Mouse (Mus musculus) myocyte (in vitro differentiated cells): ENCODE measurements at regions not wholly inside any gene's neighbourhood (a gene's known extent, or its start where the extent isn't known, plus 50 kb on each side); places are given as distances from the start of the nearest gene placed in this dataset.

Source experiments
- H3K27me3 ChIP-seq: one replicate; pipeline ENCODE4 v1.6.1; 2011; ENCODE audit not compliant: control insufficient read depth, insufficient read depth, insufficient read length
- H3K36me3 ChIP-seq: one replicate; pipeline ENCODE4 v1.6.1; 2011; ENCODE audit not compliant: control insufficient read depth, insufficient read depth
- H3K4me2 ChIP-seq: one replicate; pipeline ENCODE4 v1.6.1; 2011; ENCODE audit warnings: low read depth, control low read depth
- H3K4me3 ChIP-seq: one replicate; pipeline ENCODE4 v1.5.1; 2011; ENCODE audit warnings: mild to moderate bottlenecking, control low read depth, moderate library complexity
- H3K79me2 ChIP-seq: one replicate; pipeline ENCODE4 v1.6.1; 2011; ENCODE audit not compliant: control insufficient read depth, insufficient read depth
- H3ac ChIP-seq: one replicate; pipeline ENCODE4 v1.6.1; 2011; ENCODE audit not compliant: control insufficient read depth, insufficient read length
- CEBPB ChIP-seq: IDR thresholded peaks from 2 replicates; pipeline ENCODE4 v1.6.1; 2011; ENCODE audit warnings: mild to moderate bottlenecking, moderate library complexity; ENCODE audit not compliant: poor library complexity, insufficient read depth, severe bottlenecking
- E2F4 ChIP-seq: IDR thresholded peaks from one replicate; pipeline ENCODE4 v1.6.1; 2011; ENCODE audit warnings: mild to moderate bottlenecking, control low read depth, moderate library complexity; ENCODE audit not compliant: insufficient read depth
- MAX ChIP-seq: IDR thresholded peaks from one replicate; pipeline ENCODE4 v1.6.1; 2011; ENCODE audit warnings: low read depth, mild to moderate bottlenecking, control low read depth
- MYOD1 ChIP-seq, 3 experiments: IDR thresholded peaks; one replicate each; pipeline ENCODE4 v1.6.1; 2011; ENCODE audit warnings: control low read depth in 2 of 3, low read depth in 2 of 3, mild to moderate bottlenecking in 2 of 3, moderate library complexity in 1 of 3; ENCODE audit not compliant: insufficient read length in 2 of 3, control insufficient read depth in 1 of 3
- MYOG ChIP-seq, 3 experiments: IDR thresholded peaks; one replicate each; pipeline ENCODE4 v1.6.1; 2011; ENCODE audit warnings: control low read depth in 2 of 3, low read depth in 2 of 3, mild to moderate bottlenecking in 2 of 3; ENCODE audit not compliant: insufficient read length in 2 of 3, control insufficient read depth in 1 of 3, insufficient read depth in 1 of 3
- POLR2A ChIP-seq: IDR thresholded peaks from one replicate; pipeline ENCODE4 v1.6.1; 2011; ENCODE audit warnings: low read depth, mild to moderate bottlenecking, control low read depth, moderate library complexity; ENCODE audit not compliant: insufficient read length
- POLR2AphosphoS2 ChIP-seq: IDR thresholded peaks from one replicate; pipeline ENCODE4 v1.6.1; 2011; ENCODE audit warnings: low read depth, control low read depth; ENCODE audit not compliant: insufficient read length
- REST ChIP-seq: IDR thresholded peaks from one replicate; pipeline ENCODE4 v1.6.1; 2011; ENCODE audit warnings: mild to moderate bottlenecking, control low read depth, moderate library complexity; ENCODE audit not compliant: insufficient read depth, insufficient read length
- SRF ChIP-seq: IDR thresholded peaks from one replicate; pipeline ENCODE4 v1.6.1; 2011; ENCODE audit warnings: low read depth; ENCODE audit not compliant: control insufficient read depth, insufficient read length
- TCF12 ChIP-seq: IDR thresholded peaks from one replicate; pipeline ENCODE4 v1.6.1; 2011; ENCODE audit warnings: mild to moderate bottlenecking, control low read depth; ENCODE audit not compliant: poor library complexity, insufficient read depth, severe bottlenecking
- TCF3 ChIP-seq: IDR thresholded peaks from one replicate; pipeline ENCODE4 v1.6.1; 2011; ENCODE audit warnings: low read depth, control low read depth; ENCODE audit not compliant: insufficient read length
- USF1 ChIP-seq: IDR thresholded peaks from one replicate; pipeline ENCODE4 v1.6.1; 2011; ENCODE audit warnings: low read depth, mild to moderate bottlenecking, control low read depth, moderate library complexity

- Histone ChIP-seq H3K79me2 (no peaks in the 10 kb centered on the region), H3ac (no peak overlapping the region), H3K27me3 (no peaks in the 10 kb centered on the region), H3K36me3 (no peaks in the 10 kb centered on the region), H3K4me2 (no peak overlapping the region), H3K4me3 (no peak overlapping the region)
- TF ChIP-seq USF1 (no peak), MYOD1 (IDR thresholded peaks at IDR 0.05; ENCODE audit: control insufficient read depth in 1 of 3, insufficient read length in 2 of 3, low read depth in 2 of 3) (no peak), MAX (no peak), POLR2AphosphoS2 (no peak)
These were observed 207.9 kb upstream of the Tmc3 start for GRCm38 (mm10) chr7:83376826-83377225.

- Histone ChIP-seq H3K36me3 (no peaks in the 10 kb centered on the region), H3K79me2 (no peaks in the 10 kb centered on the region), H3K4me3 (no peak overlapping the region), H3K4me2 (no peak overlapping the region), H3ac (no peak overlapping the region), H3K27me3 (no peaks in the 10 kb centered on the region)
- no peak for TF ChIP-seq MYOG (IDR thresholded peaks at IDR 0.05; ENCODE audit: control insufficient read depth in 1 of 3, insufficient read depth in 1 of 3, insufficient read length in 2 of 3, low read depth in 2 of 3)
- TF ChIP-seq POLR2AphosphoS2, result no peak
- no peak for TF ChIP-seq USF1
These were observed 203.1 kb upstream of the Tmc3 start for GRCm38 (mm10) chr7:83381381-83382181.

- no peak overlapping the region for H3K4me3 ChIP-seq
- H3K4me2 ChIP-seq, result no peak overlapping the region
- TF ChIP-seq CEBPB, result no peak
- no peak for TF ChIP-seq SRF
- no peak for TF ChIP-seq TCF3
- no peak for TF ChIP-seq POLR2A
- TF ChIP-seq E2F4, result no peak
- TF ChIP-seq TCF12, result no peak
- peak in 1 of 3 experiments; percentile 18 for TF ChIP-seq MYOD1 (IDR thresholded peaks at IDR 0.05; ENCODE audit: control insufficient read depth in 1 of 3, insufficient read length in 2 of 3, low read depth in 2 of 3)
- H3K27me3 ChIP-seq, result no peaks in the 10 kb centered on the region
- no peak overlapping the region for H3ac ChIP-seq
- H3K36me3 ChIP-seq, result no peaks in the 10 kb centered on the region
- no peaks in the 10 kb centered on the region for H3K79me2 ChIP-seq
These were observed 201.8 kb upstream of the Tmc3 start for GRCm38 (mm10) chr7:83382803-83383363.

- no peaks in the 10 kb centered on the region for H3K79me2 ChIP-seq
- H3ac ChIP-seq, result no peak overlapping the region
- no peak overlapping the region for H3K4me2 ChIP-seq
- no peaks in the 10 kb centered on the region for H3K36me3 ChIP-seq
- no peaks in the 10 kb centered on the region for H3K27me3 ChIP-seq
- no peak for TF ChIP-seq MAX
- TF ChIP-seq TCF12, result no peak
- no peak for TF ChIP-seq CEBPB
- TF ChIP-seq POLR2AphosphoS2, result no peak
- TF ChIP-seq TCF3, result no peak
- TF ChIP-seq REST, result no peak
- TF ChIP-seq MYOG (IDR thresholded peaks at IDR 0.05; ENCODE audit: control insufficient read depth in 1 of 3, insufficient read depth in 1 of 3, insufficient read length in 2 of 3, low read depth in 2 of 3), result no peak
- no peak for TF ChIP-seq MYOD1 (IDR thresholded peaks at IDR 0.05; ENCODE audit: control insufficient read depth in 1 of 3, insufficient read length in 2 of 3, low read depth in 2 of 3)
- TF ChIP-seq USF1, result no peak
- TF ChIP-seq E2F4, result no peak
- no peak for TF ChIP-seq POLR2A
- no peak for TF ChIP-seq SRF
- H3K4me3 ChIP-seq, result no peak overlapping the region
These were observed 193.3 kb upstream of the Tmc3 start for GRCm38 (mm10) chr7:83391388-83391787.

GRCm38 (mm10) chr7:83392181-83392580 lies 192.5 kb upstream of the Tmc3 start:
- TF ChIP-seq REST, result no peak
- H3K4me2 ChIP-seq, result no peak overlapping the region
- no peak overlapping the region for H3K4me3 ChIP-seq
- no peaks in the 10 kb centered on the region for H3K79me2 ChIP-seq
- no peaks in the 10 kb centered on the region for H3K27me3 ChIP-seq
- H3K36me3 ChIP-seq, result no peaks in the 10 kb centered on the region
- no peak overlapping the region for H3ac ChIP-seq
